Mouse (Mus musculus) heart, postnatal 10 days (tissue): ENCODE measurements around the gene Olfr267. TPM values are rescaled to one million over a fixed set of nuclear protein-coding genes. Genes with fewer than 3 reads are reported as not detected.

Source experiments
- DNase-seq, 2 experiments: peaks; one replicate each; pipeline ENCODE4 v3.0.0; 2021
- intact Hi-C: fragments of 180-260 bp; cut with DNase I; formaldehyde crosslinking; loops from one replicate; pipeline ENCODE4 v1.15.1; 2025
- total RNA-seq, 2 experiments: library from RNA; stranded (reverse); gene quantifications; 2 replicates each; pipeline ENCODE4 v1.2.3; 2021

Olfr267 gene
- total RNA-seq: under 1 TPM in 1 of 2 experiments, not detected in 1; 0.36 TPM

DNA sequence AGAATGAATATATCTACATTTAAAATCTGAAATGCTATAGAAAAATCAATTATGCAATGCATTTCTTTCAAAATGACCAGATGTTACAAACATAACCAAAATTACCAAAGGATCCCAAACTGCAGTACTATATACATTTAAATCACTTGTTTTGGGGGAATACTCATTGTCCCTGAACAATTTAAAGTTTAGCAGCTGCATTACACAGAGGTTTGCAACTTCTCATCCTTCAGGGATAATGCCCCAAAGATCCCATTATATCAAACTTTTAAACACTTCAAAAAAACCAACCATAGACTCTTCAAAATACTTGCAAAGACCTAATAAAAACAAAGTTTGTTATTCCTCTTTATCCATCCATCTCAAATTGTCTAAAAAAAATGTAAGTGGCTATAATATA, at the start of gene Olfr267:
Olfr267 (minus strand) TSS at position 101 of the 400 bp plus-strand sequence.
- intact Hi-C loops: no loop called here
- DNase-seq: no peak

DNA sequence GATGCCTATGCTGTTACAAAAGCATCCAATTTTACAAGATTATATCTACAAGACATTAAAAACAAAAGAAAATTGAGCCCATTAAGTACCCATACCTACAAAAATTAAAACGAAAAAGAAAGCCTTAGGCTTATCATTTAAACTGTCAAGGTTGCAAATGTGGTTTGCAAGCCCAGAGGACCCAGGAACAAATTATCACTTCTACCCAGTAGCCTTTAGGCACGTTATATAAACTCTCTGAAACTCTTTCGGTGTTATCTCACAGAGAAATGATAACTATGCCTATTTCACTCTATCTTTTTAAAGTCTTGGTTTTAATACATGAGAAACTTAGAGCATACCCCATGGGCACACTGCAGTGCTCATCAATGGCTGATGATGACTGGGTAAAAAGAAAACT, 45.4 kb upstream of the Olfr267 start:
- intact Hi-C loops: no loop called here

DNA sequence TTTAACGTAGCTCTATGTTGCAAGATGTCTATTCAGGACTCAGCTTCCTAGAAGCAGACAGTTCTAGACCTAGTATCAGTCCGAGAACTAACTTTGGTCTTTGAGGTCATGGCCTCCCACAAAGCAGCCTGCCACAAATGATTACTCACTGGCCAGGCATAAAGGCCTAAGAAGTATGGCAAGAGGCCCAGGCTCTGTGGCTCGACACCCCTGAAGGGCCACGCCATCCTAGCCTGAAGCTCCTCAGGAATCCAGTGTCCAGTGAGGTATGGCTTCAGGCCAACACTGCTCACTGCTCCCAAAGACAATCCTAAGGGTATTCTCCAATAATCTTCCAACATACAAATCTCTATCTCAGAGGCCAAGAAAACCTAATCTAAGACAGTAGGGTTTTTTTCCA, 38.4 kb upstream of the Olfr267 start:
- peak in 1 of 2 experiments; percentile 10 for DNase-seq
- intact Hi-C loops: no loop called here

More for the DNA sequence above, 45.4 kb upstream of the Olfr267 start:
- DNase-seq: no peak

- intact Hi-C loops: no loop called here
- DNase-seq: no peak
These were observed 857 bp downstream of the Olfr267 start for GRCm38 (mm10) chr4:58786659-58787058.

- peak; percentile 37 to 39 for DNase-seq
- intact Hi-C loops: no loop called here
These were observed 24.1 kb downstream of the Olfr267 start for GRCm38 (mm10) chr4:58763417-58763816.

GRCm38 (mm10) chr4:58749510-58749909, 38.0 kb downstream of the Olfr267 start:
- intact Hi-C loops: loop anchor here (1.0 to 2.0 kb wide), 3 partner anchors 197 to 483 kb away; partner anchors contain the start of gene Lpar1
- DNase-seq: peak in 1 of 2 experiments; percentile 14

DNA sequence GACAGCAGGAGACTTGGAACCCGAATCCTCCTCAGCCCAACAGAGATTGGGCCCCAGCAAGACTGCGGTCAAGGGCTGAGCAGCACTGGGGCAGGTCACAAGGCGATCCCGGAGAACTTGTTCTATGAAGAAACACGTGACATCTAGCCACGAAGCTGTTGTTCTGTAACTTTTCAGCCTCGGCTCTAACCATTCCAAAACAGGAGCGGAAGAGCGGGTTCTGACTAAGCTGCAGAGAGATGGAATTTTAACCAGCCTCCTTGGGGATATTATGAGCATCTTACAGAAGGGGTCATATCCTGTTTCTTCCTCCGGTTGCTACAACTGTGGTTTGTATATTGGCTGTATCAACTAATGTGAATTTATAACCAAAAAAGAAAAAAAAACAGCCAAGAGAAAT, 38.4 kb downstream of the Olfr267 start:
- peak; percentile 47 to 51 for DNase-seq
- intact Hi-C loops: loop anchor here (1.0 to 2.0 kb wide), 3 partner anchors 196 to 483 kb away; partner anchors contain the start of gene Lpar1

DNA sequence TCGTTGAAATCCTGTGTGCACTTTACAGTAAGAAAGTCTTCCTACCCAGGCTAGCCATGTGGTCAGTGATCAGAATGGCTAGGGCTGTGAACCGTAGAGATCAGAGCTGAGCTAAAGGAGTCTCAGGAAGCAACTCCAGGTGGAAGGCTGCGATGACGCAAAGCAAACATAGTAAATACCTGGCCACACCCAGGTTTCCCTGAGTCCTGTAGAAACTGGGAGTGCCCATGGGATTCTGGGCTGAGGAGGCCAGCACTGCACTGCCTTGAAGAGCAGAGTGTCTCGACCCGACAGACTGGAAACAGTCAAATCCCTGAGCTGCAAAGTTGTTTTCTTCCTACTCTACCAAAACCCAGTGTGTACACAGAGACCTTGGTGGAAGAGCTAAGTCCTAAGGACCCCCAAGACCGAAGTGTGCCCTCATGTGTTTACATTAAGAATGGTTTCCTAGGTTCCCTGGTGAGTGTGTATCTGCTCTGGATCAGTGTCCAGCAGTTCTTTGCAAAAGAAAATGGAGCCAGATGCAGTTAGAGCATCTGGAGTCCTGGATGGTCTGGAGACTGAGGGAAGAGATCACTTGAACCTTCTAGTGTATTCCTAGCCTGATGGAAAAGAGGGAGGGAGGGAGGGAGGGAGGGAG, 41.8 kb downstream of the Olfr267 start:
- DNase-seq: no peak
- intact Hi-C loops: no loop called here

GRCm38 (mm10) chr4:58736867-58737633, 50.5 kb downstream of the Olfr267 start:
- DNase-seq: peak; percentile 18 to 22
- intact Hi-C loops: no loop called here

Other genes with a start within 250 kb of the Olfr267 start
- 10 to 100 TPM; 20.6 to 25.3 TPM for gene Lpar1, start 233.8 kb downstream of the Olfr267 start, total RNA-seq
- gene Ecpas, start 125.0 kb upstream of the Olfr267 start, total RNA-seq: 100 to 1,000 TPM; 153 to 156 TPM
- gene Zkscan16, start 155.9 kb upstream of the Olfr267 start, total RNA-seq: under 1 TPM; 0.12 TPM
- gene Ptgr1, start 199.4 kb upstream of the Olfr267 start, total RNA-seq: 1 to 10 TPM; 5.3 to 5.6 TPM
- 10 to 100 TPM; 15.9 to 18.2 TPM for gene Dnajc25, start 207.3 kb upstream of the Olfr267 start, total RNA-seq
- gene Gm20503, start 215.5 kb upstream of the Olfr267 start, total RNA-seq: 1 to 10 TPM; 3.7 TPM
- gene Gng10, start 247.4 kb upstream of the Olfr267 start, total RNA-seq: 10 to 100 TPM; 32.1 to 32.9 TPM